Mouse (Mus musculus): Measurements from ENCODE around the gene Fam178b.

- TF ChIP-seq CTCF (IDR thresholded peaks at IDR 0.05; ENCODE audit: control insufficient read depth, insufficient read depth, insufficient read length) (no peak), MAX (IDR thresholded peaks at IDR 0.05) (no peak)
Measured at GRCm38 (mm10) chr1:36603361-36603760, 79.6 kb downstream of the Fam178b start.

All from C2C12 (cell line).